Mouse (Mus musculus): Measurements from ENCODE around the gene Rnf220. TPM values are rescaled to one million over a fixed set of nuclear protein-coding genes. Genes with fewer than 3 reads are reported as not detected.

Gene Rnf220
- polyA plus RNA-seq, 1 experiment from 2014 or later, result 51.5 TPM

GRCm38 (mm10) chr4:117493905-117494851 is 2.7 kb downstream of the Rnf220 start:
- peak overlapping the region; percentile 53 for H3K4me2 ChIP-seq (ENCODE audit: low read depth, low read length)
- ATAC-seq (replicated peaks; ENCODE audit: insufficient number of reproducible peaks, low FRiP score, low TSS enrichment, low read depth) (no peak), DNase-seq (ENCODE audit: low spot score) (peak; percentile 56)
- peak overlapping the region; percentile 26 for H3K4me3 ChIP-seq (ENCODE audit: low read depth, low read length)
- H3K27me3 ChIP-seq (ENCODE audit: control insufficient read depth, insufficient read depth, low read length), result peaks cover 38% of the 10 kb centered on the region
- H3K36me3 ChIP-seq (replicated peaks; ENCODE audit: control insufficient read depth, insufficient read depth, low read depth, low read length), result no peaks in the 10 kb centered on the region
- no peak overlapping the region for H3K27ac ChIP-seq (replicated peaks; ENCODE audit: low read depth, low read length)
- H3K4me1 ChIP-seq (ENCODE audit: control insufficient read depth, insufficient read depth, low read length), result peaks cover 15% of the 10 kb centered on the region; the same call in 1 of the 2 replicates
- H3K9ac ChIP-seq (replicated peaks; ENCODE audit: low read length), result peak overlapping the region; percentile 39
- H3K9me3 ChIP-seq (replicated peaks; ENCODE audit: control insufficient read depth, low read length), result no peaks in the 10 kb centered on the region
- WGBS, result under 1% methylated on average over 63 of the region's 71 CpGs

DNA sequence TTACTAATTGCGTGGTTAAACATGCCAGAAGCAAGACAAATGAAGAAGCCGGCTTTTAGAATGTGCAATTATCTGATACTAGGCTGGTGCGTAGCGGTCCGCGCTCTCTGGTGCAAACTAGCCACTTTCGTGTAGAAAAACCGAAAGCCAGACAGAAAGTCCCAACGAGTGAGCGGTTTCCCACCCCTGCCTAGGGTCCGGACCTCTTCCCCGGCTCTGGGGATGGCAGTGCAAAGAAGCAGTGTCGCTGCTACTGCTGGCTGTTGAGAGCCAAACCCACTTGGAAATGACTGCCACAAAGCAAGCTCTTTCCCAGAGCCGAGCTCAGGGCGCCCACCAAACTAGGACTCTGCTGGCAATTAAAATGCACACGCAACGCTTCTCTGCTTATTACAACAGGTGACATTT is 3.7 kb downstream of the Rnf220 start:
- Histone ChIP-seq H3K9me3 (replicated peaks; ENCODE audit: control insufficient read depth, low read length) (no peaks in the 10 kb centered on the region), H3K27me3 (ENCODE audit: control insufficient read depth, insufficient read depth, low read length) (peaks cover 38% of the 10 kb centered on the region), H3K4me3 (ENCODE audit: low read depth, low read length) (no peak overlapping the region), H3K4me2 (ENCODE audit: low read depth, low read length) (peak overlapping the region; percentile 10; the same call in 1 of the 2 replicates), H3K27ac (replicated peaks; ENCODE audit: low read depth, low read length) (no peak overlapping the region), H3K36me3 (replicated peaks; ENCODE audit: control insufficient read depth, insufficient read depth, low read depth, low read length) (no peaks in the 10 kb centered on the region), H3K4me1 (ENCODE audit: control insufficient read depth, insufficient read depth, low read length) (peaks cover 15% of the 10 kb centered on the region; the same call in 1 of the 2 replicates), H3K9ac (replicated peaks; ENCODE audit: low read length) (no peak overlapping the region)
- 5% methylated on average over 17 of the region's 17 CpGs for WGBS
- DNase-seq (ENCODE audit: low spot score), result peak; percentile 51
- no peak for ATAC-seq (replicated peaks; ENCODE audit: insufficient number of reproducible peaks, low FRiP score, low TSS enrichment, low read depth)

GRCm38 (mm10) chr4:117491840-117492239 is 5.0 kb downstream of the Rnf220 start:
- Histone ChIP-seq H3K4me3 (ENCODE audit: low read depth, low read length) (no peak overlapping the region), H3K27me3 (ENCODE audit: control insufficient read depth, insufficient read depth, low read length) (peaks cover 41% of the 10 kb centered on the region), H3K9me3 (replicated peaks; ENCODE audit: control insufficient read depth, low read length) (no peaks in the 10 kb centered on the region), H3K9ac (replicated peaks; ENCODE audit: low read length) (no peak overlapping the region), H3K27ac (replicated peaks; ENCODE audit: low read depth, low read length) (no peak overlapping the region), H3K4me2 (ENCODE audit: low read depth, low read length) (no peak overlapping the region), H3K36me3 (replicated peaks; ENCODE audit: control insufficient read depth, insufficient read depth, low read depth, low read length) (no peaks in the 10 kb centered on the region), H3K4me1 (ENCODE audit: control insufficient read depth, insufficient read depth, low read length) (peaks cover 15% of the 10 kb centered on the region; the same call in 1 of the 2 replicates)
- 81% methylated on average over 6 of the region's 6 CpGs for WGBS
- DNase-seq (ENCODE audit: low spot score), result no peak
- no peak for ATAC-seq (replicated peaks; ENCODE audit: insufficient number of reproducible peaks, low FRiP score, low TSS enrichment, low read depth)

DNA sequence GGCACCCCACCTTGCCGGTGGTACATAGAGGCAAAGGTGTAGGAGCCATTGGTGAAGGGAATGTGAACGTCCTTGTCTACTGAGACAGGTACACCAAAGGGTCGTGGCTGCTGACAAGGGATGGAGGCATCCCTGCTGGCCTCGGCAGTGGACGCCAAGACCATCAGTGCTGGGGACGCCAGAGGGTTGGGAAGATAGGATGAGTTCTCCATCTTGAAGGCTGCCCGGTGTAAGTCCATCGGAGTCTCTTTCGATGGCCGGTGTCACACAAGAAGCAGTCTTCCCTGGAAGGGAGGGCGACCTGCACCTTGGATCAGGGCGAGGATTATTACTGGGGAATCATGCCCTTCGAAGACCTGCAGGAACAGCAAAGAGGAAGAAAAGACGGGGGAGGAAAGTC is 6.9 kb downstream of the Rnf220 start:
- H3K4me1 ChIP-seq (ENCODE audit: control insufficient read depth, insufficient read depth, low read length), result peaks cover 7% of the 10 kb centered on the region
- no peak overlapping the region for H3K27ac ChIP-seq (replicated peaks; ENCODE audit: low read depth, low read length)
- H3K9ac ChIP-seq (replicated peaks; ENCODE audit: low read length), result no peak overlapping the region
- WGBS, result 90% methylated on average over 14 of the region's 14 CpGs
- H3K4me2 ChIP-seq (ENCODE audit: low read depth, low read length), result no peak overlapping the region
- ATAC-seq (replicated peaks; ENCODE audit: insufficient number of reproducible peaks, low FRiP score, low TSS enrichment, low read depth), result no peak
- DNase-seq (ENCODE audit: low spot score), result no peak
- no peaks in the 10 kb centered on the region for H3K9me3 ChIP-seq (replicated peaks; ENCODE audit: control insufficient read depth, low read length)
- H3K36me3 ChIP-seq (replicated peaks; ENCODE audit: control insufficient read depth, insufficient read depth, low read depth, low read length), result no peaks in the 10 kb centered on the region
- no peak overlapping the region for H3K4me3 ChIP-seq (ENCODE audit: low read depth, low read length)
- peaks cover 43% of the 10 kb centered on the region for H3K27me3 ChIP-seq (ENCODE audit: control insufficient read depth, insufficient read depth, low read length)

DNA sequence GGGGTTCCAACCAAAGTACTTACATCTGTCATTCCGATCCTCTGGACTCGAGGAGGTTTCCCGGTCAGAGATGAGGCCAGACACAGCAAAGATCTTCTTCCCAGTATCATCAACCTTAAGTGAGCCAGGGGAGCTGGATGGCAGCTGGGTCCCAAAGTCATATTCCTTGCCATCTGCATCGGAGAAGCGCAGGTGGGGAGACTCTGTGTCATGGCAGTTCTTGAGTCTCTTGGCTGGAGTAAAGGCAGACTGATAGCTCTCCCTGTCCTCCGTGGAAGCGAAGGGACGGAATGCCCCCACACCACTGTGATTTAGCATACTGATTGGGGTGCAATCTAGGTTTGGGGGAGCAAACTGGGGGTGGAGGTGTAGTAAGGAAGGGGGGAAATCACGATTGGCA is 7.3 kb downstream of the Rnf220 start:
- peaks cover 39% of the 10 kb centered on the region for H3K27me3 ChIP-seq (ENCODE audit: control insufficient read depth, insufficient read depth, low read length)
- 92% methylated on average over 9 of the region's 9 CpGs for WGBS
- peaks cover 5% of the 10 kb centered on the region for H3K4me1 ChIP-seq (ENCODE audit: control insufficient read depth, insufficient read depth, low read length)

DNA sequence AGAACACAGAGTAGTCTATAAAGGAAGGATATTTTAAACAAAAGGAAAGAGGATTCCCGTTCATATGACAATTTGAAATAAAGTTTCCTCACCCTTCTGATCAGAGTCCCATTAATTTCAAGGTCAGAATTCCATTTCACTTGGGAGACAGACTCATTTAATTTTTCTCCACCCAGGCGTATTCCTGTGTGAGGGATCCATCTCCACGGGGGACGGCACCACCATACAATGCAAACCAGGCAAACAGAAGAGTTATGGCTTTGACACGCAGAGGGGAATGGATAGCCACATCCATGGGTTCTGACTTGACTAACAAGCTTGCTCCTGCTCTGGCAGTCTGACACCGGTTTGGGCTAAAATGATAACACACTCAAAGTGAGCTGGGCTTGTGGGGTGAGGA is 9.4 kb downstream of the Rnf220 start:
- H3K36me3 ChIP-seq (replicated peaks; ENCODE audit: control insufficient read depth, insufficient read depth, low read depth, low read length), result no peaks in the 10 kb centered on the region
- no peak overlapping the region for H3K9ac ChIP-seq (replicated peaks; ENCODE audit: low read length)
- 76% methylated on average over 6 of the region's 6 CpGs for WGBS
- H3K27me3 ChIP-seq (ENCODE audit: control insufficient read depth, insufficient read depth, low read length), result peaks cover 28% of the 10 kb centered on the region
- ATAC-seq (replicated peaks; ENCODE audit: insufficient number of reproducible peaks, low FRiP score, low TSS enrichment, low read depth), result no peak
- no peak for DNase-seq (ENCODE audit: low spot score)
- H3K9me3 ChIP-seq (replicated peaks; ENCODE audit: control insufficient read depth, low read length), result no peaks in the 10 kb centered on the region
- H3K27ac ChIP-seq (replicated peaks; ENCODE audit: low read depth, low read length), result no peak overlapping the region
- peaks cover 2% of the 10 kb centered on the region; the same call in 1 of the 2 replicates for H3K4me1 ChIP-seq (ENCODE audit: control insufficient read depth, insufficient read depth, low read length)
- no peak overlapping the region for H3K4me2 ChIP-seq (ENCODE audit: low read depth, low read length)
- no peak overlapping the region for H3K4me3 ChIP-seq (ENCODE audit: low read depth, low read length)

More for the DNA sequence above, 7.3 kb downstream of the Rnf220 start:
- Histone ChIP-seq H3K9me3 (replicated peaks; ENCODE audit: control insufficient read depth, low read length) (no peaks in the 10 kb centered on the region), H3K4me2 (ENCODE audit: low read depth, low read length) (no peak overlapping the region), H3K36me3 (replicated peaks; ENCODE audit: control insufficient read depth, insufficient read depth, low read depth, low read length) (no peaks in the 10 kb centered on the region), H3K9ac (replicated peaks; ENCODE audit: low read length) (no peak overlapping the region), H3K27ac (replicated peaks; ENCODE audit: low read depth, low read length) (no peak overlapping the region), H3K4me3 (ENCODE audit: low read depth, low read length) (no peak overlapping the region)
- DNase-seq (ENCODE audit: low spot score) (no peak), ATAC-seq (replicated peaks; ENCODE audit: insufficient number of reproducible peaks, low FRiP score, low TSS enrichment, low read depth) (no peak)

- no peak overlapping the region for H3K4me2 ChIP-seq (ENCODE audit: low read depth, low read length)
- H3K9ac ChIP-seq (replicated peaks; ENCODE audit: low read length), result no peak overlapping the region
- H3K4me1 ChIP-seq (ENCODE audit: control insufficient read depth, insufficient read depth, low read length), result peaks cover 2% of the 10 kb centered on the region; the same call in 1 of the 2 replicates
- H3K27ac ChIP-seq (replicated peaks; ENCODE audit: low read depth, low read length), result no peak overlapping the region
- WGBS, result 88% methylated on average over 7 of the region's 7 CpGs
- ATAC-seq (replicated peaks; ENCODE audit: insufficient number of reproducible peaks, low FRiP score, low TSS enrichment, low read depth) (no peak), DNase-seq (ENCODE audit: low spot score) (no peak)
- H3K36me3 ChIP-seq (replicated peaks; ENCODE audit: control insufficient read depth, insufficient read depth, low read depth, low read length), result no peaks in the 10 kb centered on the region
- peaks cover 20% of the 10 kb centered on the region for H3K27me3 ChIP-seq (ENCODE audit: control insufficient read depth, insufficient read depth, low read length)
- no peak overlapping the region for H3K4me3 ChIP-seq (ENCODE audit: low read depth, low read length)
- H3K9me3 ChIP-seq (replicated peaks; ENCODE audit: control insufficient read depth, low read length), result no peaks in the 10 kb centered on the region
Observed at GRCm38 (mm10) chr4:117486188-117486587, 10.7 kb downstream of the Rnf220 start.
